Mouse (Mus musculus) intestine, postnatal 0 days (tissue): ENCODE measurements at regions not wholly inside any gene's neighbourhood (a gene's known extent, or its start where the extent isn't known, plus 50 kb on each side); places are given as distances from the start of the nearest gene placed in this dataset.

ENCODE experiments used
- ATAC-seq: fragments of 200-750 bp; cut with Nextera tagmentation; 2 replicates; pipeline ENCODE4 v1.8.0; 2017; ENCODE audit warnings: mild to moderate bottlenecking, moderate TSS enrichment, moderate library complexity
- H3K27ac ChIP-seq: fragments of 300-500 bp; sonication (generic); 2 replicates; pipeline ENCODE4 v1.5.1; 2014; ENCODE audit warnings: mild to moderate bottlenecking, low read depth, low read length, moderate library complexity
- H3K27me3 ChIP-seq: fragments of 300-500 bp; sonication (generic); replicated peaks from 2 replicates; pipeline ENCODE4 v1.6.1; 2014; ENCODE audit warnings: low read length, mixed read lengths; ENCODE audit not compliant: control insufficient read depth, insufficient read depth
- H3K36me3 ChIP-seq: fragments of 300-500 bp; sonication (generic); 2 replicates; pipeline ENCODE4 v1.6.1; 2014; ENCODE audit warnings: mild to moderate bottlenecking, moderate library complexity; ENCODE audit not compliant: control insufficient read depth, insufficient read depth
- H3K4me1 ChIP-seq: fragments of 300-500 bp; sonication (generic); replicated peaks from 2 replicates; pipeline ENCODE4 v1.6.1; 2014; ENCODE audit warnings: antibody characterized with exemption, low read length, mixed read lengths; ENCODE audit not compliant: control insufficient read depth, insufficient read depth
- H3K4me2 ChIP-seq: fragments of 300-500 bp; sonication (generic); replicated peaks from 2 replicates; pipeline ENCODE4 v1.6.1; 2014; ENCODE audit warnings: low read depth, mild to moderate bottlenecking, moderate library complexity
- H3K4me3 ChIP-seq: fragments of 300-500 bp; sonication (generic); 2 replicates; pipeline ENCODE4 v1.5.1; 2014; ENCODE audit warnings: low read depth, low read length
- H3K9ac ChIP-seq: fragments of 300-500 bp; sonication (generic); 2 replicates; pipeline ENCODE4 v1.6.1; 2014; ENCODE audit warnings: mild to moderate bottlenecking, low read depth, low read length
- H3K9me3 ChIP-seq: fragments of 300-500 bp; sonication (generic); 2 replicates; pipeline ENCODE4 v1.6.1; 2016; ENCODE audit warnings: mixed run types; ENCODE audit not compliant: control insufficient read depth
- CTCF ChIP-seq: sonication (generic); IDR thresholded peaks from 2 replicates; pipeline ENCODE4 v1.5.1; 2016; ENCODE audit warnings: low read depth, mild to moderate bottlenecking, control low read depth, antibody characterized with exemption, moderate library complexity
- WGBS: fragments of 180-500 bp; shearing (Covaris S2); extraction: QIAGEN DNeasy Blood & Tissue Kit; methylation state at CpG from one replicate; pipeline ENCODE4 v1.1.7; 2014; 5-methylcytosine and 5-hydroxymethylcytosine counted together

DNA sequence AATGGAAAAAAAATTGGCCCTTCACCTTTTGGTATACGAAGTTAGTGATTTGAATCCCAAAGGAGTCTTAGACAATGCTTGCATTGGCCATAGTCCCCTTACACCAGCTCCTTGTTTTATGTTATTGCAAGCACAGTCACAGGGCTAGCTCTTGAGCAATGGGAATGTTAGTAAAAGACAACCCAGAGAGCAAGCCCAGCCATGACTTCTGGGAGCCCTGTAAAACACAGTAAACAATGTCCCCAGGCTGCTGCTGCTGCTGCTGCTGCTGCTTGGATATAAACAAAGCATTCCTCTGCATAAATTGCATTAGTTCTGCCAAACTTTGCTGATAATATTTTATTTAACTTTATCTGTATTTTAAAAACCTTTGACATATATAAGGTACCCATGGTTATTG lies 334.0 kb downstream of the Med10 start:
- no peak overlapping the region for H3K27ac ChIP-seq
- H3K27me3 ChIP-seq, result no peaks in the 10 kb centered on the region
- H3K9me3 ChIP-seq, result no peaks in the 10 kb centered on the region
- no peak overlapping the region for H3K4me2 ChIP-seq
- no peak overlapping the region for H3K4me3 ChIP-seq
- 75% methylated on average over 1 of the region's 1 CpGs for WGBS
- no peak for ATAC-seq
- no peaks in the 10 kb centered on the region for H3K4me1 ChIP-seq
- no peak overlapping the region for H3K9ac ChIP-seq
- H3K36me3 ChIP-seq, result no peaks in the 10 kb centered on the region
- TF ChIP-seq CTCF, result no peak

DNA sequence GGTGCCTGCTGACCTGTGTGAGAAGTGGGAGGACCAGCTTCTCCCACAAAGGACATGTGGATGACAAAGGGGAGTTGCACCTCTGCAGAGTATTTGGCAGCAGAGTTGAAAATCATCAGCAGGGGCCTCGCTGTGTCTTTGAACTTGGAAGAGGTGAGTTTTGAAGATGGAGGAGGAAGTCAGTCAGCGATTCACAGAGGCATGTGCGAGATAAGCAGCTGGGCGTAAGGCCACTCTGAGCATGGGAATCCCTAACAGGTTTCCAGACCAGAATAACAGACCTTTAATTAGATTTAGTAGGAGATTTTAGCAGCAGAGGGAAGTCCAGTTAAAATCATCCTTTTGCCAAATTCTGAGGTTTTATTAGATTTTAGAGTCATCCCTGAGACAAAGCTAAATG lies 342.3 kb downstream of the Med10 start:
- 75% methylated on average over 4 of the region's 4 CpGs for WGBS
- H3K27me3 ChIP-seq, result no peaks in the 10 kb centered on the region
- TF ChIP-seq CTCF, result no peak
- H3K4me2 ChIP-seq, result no peak overlapping the region
- no peaks in the 10 kb centered on the region for H3K36me3 ChIP-seq
- no peaks in the 10 kb centered on the region for H3K4me1 ChIP-seq
- H3K27ac ChIP-seq, result no peak overlapping the region
- no peak overlapping the region for H3K4me3 ChIP-seq
- no peak for ATAC-seq
- no peak overlapping the region for H3K9ac ChIP-seq
- H3K9me3 ChIP-seq, result no peaks in the 10 kb centered on the region

DNA sequence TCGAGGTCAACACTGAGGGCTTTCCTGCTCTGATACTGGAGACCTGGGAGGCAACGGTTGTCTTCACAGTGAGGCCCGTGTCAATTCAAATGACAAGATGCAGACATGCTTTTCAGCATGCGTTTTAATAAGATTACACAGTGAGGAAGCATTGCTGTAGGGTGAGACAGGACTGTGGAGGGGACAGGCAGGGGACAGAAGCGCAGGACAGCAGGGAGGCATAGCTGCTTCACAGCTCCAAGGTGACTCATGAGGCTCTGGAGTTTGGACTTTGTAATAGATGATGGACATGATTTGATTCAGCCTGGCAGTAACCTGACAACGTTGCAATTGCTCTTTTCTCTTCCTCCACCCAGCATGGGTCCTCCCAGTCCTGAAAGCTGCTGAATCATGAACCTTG lies 343.3 kb downstream of the Med10 start:
- TF ChIP-seq CTCF, result no peak
- H3K4me1 ChIP-seq, result no peaks in the 10 kb centered on the region
- H3K27me3 ChIP-seq, result no peaks in the 10 kb centered on the region
- H3K27ac ChIP-seq, result no peak overlapping the region
- no peak overlapping the region for H3K9ac ChIP-seq
- WGBS, result 53% methylated on average over 6 of the region's 6 CpGs
- no peaks in the 10 kb centered on the region for H3K36me3 ChIP-seq
- H3K9me3 ChIP-seq, result no peaks in the 10 kb centered on the region
- no peak for ATAC-seq
- no peak overlapping the region for H3K4me2 ChIP-seq
- no peak overlapping the region for H3K4me3 ChIP-seq

DNA sequence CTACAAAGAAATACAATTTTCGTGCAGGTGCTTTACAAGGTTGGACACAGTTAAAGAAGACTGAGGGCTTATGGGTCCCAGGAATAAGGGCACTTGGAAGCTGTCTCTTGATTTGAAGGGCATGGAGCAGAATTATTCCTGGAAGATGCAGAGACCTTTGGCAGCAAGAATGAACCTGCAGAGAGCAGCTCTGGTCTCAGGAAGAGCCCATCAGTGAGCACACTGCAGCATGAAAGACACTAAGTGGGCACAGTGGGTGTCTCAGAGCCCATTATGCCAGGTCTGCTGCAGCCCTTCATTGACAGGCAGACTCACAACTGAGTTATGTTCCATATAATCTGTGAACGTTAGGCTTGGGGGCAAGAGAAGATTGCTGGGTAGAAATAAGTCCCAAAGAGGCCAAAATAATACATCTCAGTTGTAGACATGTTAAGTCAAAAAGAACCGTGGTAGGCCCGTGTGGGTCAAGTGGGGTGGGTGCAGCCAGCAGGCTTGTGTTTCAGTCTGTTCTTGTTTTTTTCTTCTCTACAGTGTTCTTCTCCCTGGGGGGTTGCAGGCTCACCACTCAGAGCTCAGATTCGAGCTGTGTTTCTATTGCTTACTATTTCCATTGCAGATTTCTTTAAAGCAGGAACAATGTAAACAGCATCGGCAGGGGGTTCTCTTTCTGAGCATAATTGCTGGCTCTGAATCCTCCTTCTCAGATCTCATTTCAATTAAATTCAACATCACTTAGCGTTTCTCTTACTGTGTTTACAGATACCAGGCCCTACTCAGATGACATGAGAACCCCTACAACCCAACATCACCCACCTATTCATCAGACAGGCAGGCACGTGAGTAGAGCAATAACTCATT lies 347.1 kb downstream of the Med10 start:
- H3K9ac ChIP-seq, result no peak overlapping the region
- WGBS, result 39% methylated on average over 8 of the region's 8 CpGs
- ATAC-seq, result no peak
- no peak overlapping the region for H3K27ac ChIP-seq
- no peak for TF ChIP-seq CTCF
- H3K27me3 ChIP-seq, result no peaks in the 10 kb centered on the region
- H3K36me3 ChIP-seq, result no peaks in the 10 kb centered on the region
- H3K4me3 ChIP-seq, result no peak overlapping the region
- H3K4me1 ChIP-seq, result no peaks in the 10 kb centered on the region
- H3K9me3 ChIP-seq, result no peaks in the 10 kb centered on the region
- no peak overlapping the region for H3K4me2 ChIP-seq

DNA sequence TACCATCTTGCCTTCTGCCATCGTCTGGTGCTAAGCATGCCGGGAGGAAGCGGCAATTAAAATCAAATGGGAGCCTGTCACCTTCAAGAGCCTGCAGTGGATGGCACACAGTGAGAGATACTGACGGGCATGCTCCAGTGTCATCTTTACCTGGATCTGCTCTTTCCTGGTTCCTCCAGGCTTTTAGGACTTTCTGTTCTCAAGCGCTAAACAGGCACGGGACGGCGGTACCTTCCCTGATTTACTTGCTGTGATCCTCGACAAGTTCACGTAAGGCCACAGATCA lies 347.6 kb downstream of the Med10 start:
- no peaks in the 10 kb centered on the region for H3K4me1 ChIP-seq
- no peaks in the 10 kb centered on the region for H3K27me3 ChIP-seq
- no peak for TF ChIP-seq CTCF
- no peaks in the 10 kb centered on the region for H3K36me3 ChIP-seq
- H3K9me3 ChIP-seq, result no peaks in the 10 kb centered on the region
- no peak overlapping the region for H3K9ac ChIP-seq
- no peak overlapping the region for H3K4me2 ChIP-seq
- 42% methylated on average over 10 of the region's 10 CpGs for WGBS
- H3K27ac ChIP-seq, result no peak overlapping the region
- no peak for ATAC-seq
- H3K4me3 ChIP-seq, result no peak overlapping the region

DNA sequence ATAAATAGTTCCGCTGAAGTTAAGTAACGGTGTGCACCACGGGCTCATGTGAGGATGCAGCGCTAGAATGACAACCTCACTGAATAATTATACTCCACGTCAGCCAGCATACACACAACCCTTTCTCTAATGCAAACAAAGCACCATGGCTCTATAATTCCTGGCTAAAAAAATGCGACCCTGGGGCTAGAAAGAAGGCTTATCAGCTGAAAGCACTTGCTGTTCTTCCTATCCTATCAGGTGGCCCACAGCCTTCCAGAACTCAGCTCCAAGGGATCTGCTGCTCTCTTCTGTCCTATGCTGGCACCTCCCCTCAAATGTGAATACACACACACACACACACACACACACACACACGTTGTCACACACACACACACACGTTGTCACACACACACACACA lies 350.9 kb downstream of the Med10 start:
- WGBS, result 52% methylated on average over 8 of the region's 8 CpGs
- Histone ChIP-seq H3K9me3 (no peaks in the 10 kb centered on the region), H3K27ac (no peak overlapping the region), H3K9ac (no peak overlapping the region), H3K4me3 (no peak overlapping the region), H3K36me3 (no peaks in the 10 kb centered on the region), H3K4me1 (no peaks in the 10 kb centered on the region), H3K4me2 (no peak overlapping the region), H3K27me3 (no peaks in the 10 kb centered on the region)
- no peak for ATAC-seq
- TF ChIP-seq CTCF, result no peak

DNA sequence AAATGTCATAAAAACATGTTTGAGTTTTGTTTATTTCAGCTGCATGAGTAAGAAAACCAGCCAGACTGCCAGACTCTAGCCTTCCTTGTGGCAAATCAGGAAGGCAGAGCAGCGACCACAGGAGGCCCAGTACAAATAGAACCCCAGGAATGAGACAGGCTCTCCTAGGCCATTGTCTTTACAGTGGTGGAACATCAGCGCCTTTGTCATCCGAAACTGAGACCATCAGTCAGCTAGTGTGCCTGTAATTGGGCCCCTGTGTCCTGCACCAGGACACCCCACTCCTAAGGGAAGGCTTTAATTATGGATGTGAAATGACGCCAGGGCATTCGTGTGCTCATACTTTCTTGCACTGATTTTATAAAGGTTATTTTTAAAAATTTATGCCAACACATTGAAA lies 353.4 kb downstream of the Med10 start:
- Histone ChIP-seq H3K27me3 (no peaks in the 10 kb centered on the region), H3K9me3 (no peaks in the 10 kb centered on the region), H3K4me2 (no peak overlapping the region), H3K27ac (no peak overlapping the region), H3K4me1 (no peaks in the 10 kb centered on the region), H3K9ac (no peak overlapping the region), H3K4me3 (no peak overlapping the region), H3K36me3 (no peaks in the 10 kb centered on the region)
- ATAC-seq, result no peak
- TF ChIP-seq CTCF, result no peak
- 76% methylated on average over 5 of the region's 5 CpGs for WGBS
